Mouse (Mus musculus): Measurements from ENCODE around the gene Trdmt1.

DNA sequence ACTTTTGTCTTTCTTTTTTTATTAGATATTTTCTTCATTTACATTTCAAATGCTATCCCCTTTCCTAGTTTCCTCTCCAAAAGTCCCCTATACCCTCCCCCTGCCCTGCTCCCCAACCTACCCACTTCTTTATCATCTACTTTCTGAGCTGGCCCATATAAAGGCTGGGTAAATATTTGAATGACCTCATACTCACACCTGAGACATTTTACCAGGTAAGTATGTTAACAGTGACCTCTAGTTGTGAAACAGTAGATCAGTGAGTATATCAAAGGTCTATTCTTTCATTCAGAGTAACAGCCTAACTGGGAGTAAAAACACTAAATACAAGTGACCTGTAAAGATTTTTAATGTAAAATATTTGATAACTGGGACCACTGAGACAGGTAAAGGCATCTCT, 7.7 kb downstream of the Trdmt1 start:
- no peak for TF ChIP-seq POLR2A (IDR thresholded peaks at IDR 0.05; ENCODE audit: low read depth, low read length)
- TF ChIP-seq CTCF (IDR thresholded peaks at IDR 0.05; ENCODE audit: borderline replicate concordance, insufficient read depth, low read length), result no peak

Data from embryonic fibroblast, embryonic 13.5 days (primary cell).